Mouse (Mus musculus) liver, embryonic 18 days (tissue): ENCODE results near the gene Elob. TPM values are rescaled to one million over a fixed set of nuclear protein-coding genes. Genes with fewer than 3 reads are reported as not detected.

ENCODE experiments used
- polyA plus RNA-seq: library from polyadenylated mRNA; depleted of rRNA; stranded (reverse); fragments of >200 nt; gene quantifications from 2 replicates; pipeline ENCODE4 v1.2.3, GENCODE M21; 2012; rRNA removed

Elob gene
- 283 and 284 TPM in 2 replicates for polyA plus RNA-seq

GRCm38 (mm10) chr17:23829064-23829619 lies at the start of gene Elob:
TSS of gene Elob (minus strand) at chr17:23829136.

DNA sequence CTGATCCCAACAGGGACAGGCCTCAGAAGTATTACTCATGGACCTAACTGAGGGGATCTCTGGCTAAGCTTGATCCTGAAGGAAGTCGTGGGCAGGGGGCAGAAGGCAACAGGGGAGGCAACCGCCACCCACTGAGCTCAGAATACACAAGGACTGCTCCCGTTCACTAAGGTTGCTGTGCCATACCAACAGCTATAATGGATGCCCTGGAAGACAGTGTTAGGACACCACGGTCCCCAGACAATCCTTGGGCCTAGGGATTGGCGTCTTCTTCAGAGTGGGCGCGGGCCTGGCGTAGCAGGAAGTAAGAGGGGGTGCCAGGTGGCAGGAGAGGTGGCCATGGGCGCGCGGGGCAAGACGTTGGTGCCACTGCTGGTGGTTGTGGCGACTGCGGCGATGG lies 38.8 kb upstream of the Elob start, which contains the start of gene Prss21:
Gene Prss21 (plus strand): TSS at position 301 of the 400 bp plus-strand sequence.

GRCm38 (mm10) chr17:23843812-23844273 lies 14.9 kb upstream of the Elob start, which contains the start of the genes Prss32 and Prss41:
TSS of gene Prss32 (plus strand) at chr17:23843855.
TSS of gene Prss41 (minus strand) at chr17:23844172.

DNA sequence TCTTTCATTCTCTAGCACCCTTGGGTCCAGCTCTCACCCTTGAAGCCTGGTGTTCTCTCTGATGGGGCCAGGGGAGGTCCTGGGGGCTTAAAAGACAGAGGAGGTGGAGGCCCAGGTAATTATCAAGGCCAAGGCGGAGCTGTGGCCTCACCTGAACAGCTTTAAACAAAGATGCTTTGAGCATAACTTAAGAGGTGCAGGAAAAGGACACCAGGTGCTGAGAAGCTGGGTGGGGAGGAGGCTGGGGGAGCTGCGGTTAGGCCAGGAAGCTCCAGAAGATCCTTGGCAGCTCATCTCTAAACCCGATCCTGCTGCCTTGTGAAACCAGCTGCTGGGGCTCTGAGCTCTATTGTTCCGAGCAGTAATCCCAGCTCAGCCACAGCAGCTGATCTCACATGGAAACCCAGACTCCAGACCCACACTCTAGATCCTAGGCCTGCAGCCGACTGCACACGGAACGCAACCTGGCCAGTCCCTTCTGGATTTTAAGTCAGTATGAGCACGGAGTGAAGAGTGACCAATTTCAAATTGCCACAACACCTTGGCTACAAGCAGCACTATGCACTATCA lies 7.2 kb upstream of the Elob start, which contains the start of gene Prss33:
Gene Prss33 (minus strand): TSS at position 51 of the 570 bp plus-strand sequence.

GRCm38 (mm10) chr17:23790269-23791078 lies 38.5 kb downstream of the Elob start, which contains the start of gene Srrm2:
TSS of gene Srrm2 (plus strand) at chr17:23790532.

GRCm38 (mm10) chr17:23785561-23786471 lies 43.1 kb downstream of the Elob start, which contains the start of gene Flywch2:
TSS of gene Flywch2 (minus strand) at chr17:23786081.

Other genes starting within 250 kb of the Elob start
- 2.8 and 3.6 TPM in 2 replicates for gene Zfp13, start 229.6 kb downstream of the Elob start, polyA plus RNA-seq
- gene Zscan10, start 228.3 kb downstream of the Elob start, polyA plus RNA-seq, result 0.02 TPM in 1 of 2 replicates, not detected in the other
- 1.1 and 1.3 TPM in 2 replicates for gene Mmp25, start 183.9 kb downstream of the Elob start, polyA plus RNA-seq
- 0.07 and 0.11 TPM in 2 replicates for gene Bicdl2, start 168.6 kb downstream of the Elob start, polyA plus RNA-seq
- gene Hcfc1r1, start 155.5 kb downstream of the Elob start, polyA plus RNA-seq, result 15.2 and 19.3 TPM in 2 replicates
- gene Thoc6, start 155.3 kb downstream of the Elob start, polyA plus RNA-seq, result 12.8 and 12.9 TPM in 2 replicates
- gene Tnfrsf12a, start 151.7 kb downstream of the Elob start, polyA plus RNA-seq, result 4.9 TPM in 2 replicates
- 2.8 and 3.0 TPM in 2 replicates for gene Cldn6, start 149.9 kb downstream of the Elob start, polyA plus RNA-seq
- gene Cldn9, start 145.1 kb downstream of the Elob start, polyA plus RNA-seq, result 0.05 TPM in 2 replicates
- 0.02 and 0.05 TPM in 2 replicates for gene 1520401A03Rik, start 106.4 kb downstream of the Elob start, polyA plus RNA-seq
- 15.3 and 19.6 TPM in 2 replicates for gene Pkmyt1, start 102.8 kb downstream of the Elob start, polyA plus RNA-seq
- gene Paqr4, start 88.3 kb downstream of the Elob start, polyA plus RNA-seq, result 2.7 and 3.4 TPM in 2 replicates
- gene Kremen2, start 83.3 kb downstream of the Elob start, polyA plus RNA-seq, result not detected in 2 replicates
- 5.5 and 5.8 TPM in 2 replicates for gene Flywch1, start 57.5 kb downstream of the Elob start, polyA plus RNA-seq
- gene Flywch2, start 43.1 kb downstream of the Elob start, polyA plus RNA-seq, result 1.1 and 1.3 TPM in 2 replicates
- gene Srrm2, start 38.6 kb downstream of the Elob start, polyA plus RNA-seq, result 98.2 and 129 TPM in 2 replicates
- not detected in 2 replicates for gene Prss33, start 6.9 kb upstream of the Elob start, polyA plus RNA-seq
- gene Prss32, start 14.7 kb upstream of the Elob start, polyA plus RNA-seq, result not detected in 2 replicates
- gene Prss41, start 15.0 kb upstream of the Elob start, polyA plus RNA-seq, result 0.14 and 0.19 TPM in 2 replicates
- gene Prss21, start 38.9 kb upstream of the Elob start, polyA plus RNA-seq, result not detected in 2 replicates
- gene Dcpp1, start 51.7 kb upstream of the Elob start, polyA plus RNA-seq, result not detected in 2 replicates
- not detected in 2 replicates for gene Dcpp2, start 51.7 kb upstream of the Elob start, polyA plus RNA-seq
- gene Dcpp3, start 88.3 kb upstream of the Elob start, polyA plus RNA-seq, result not detected in 2 replicates
- not detected in 2 replicates for gene Sbp, start 112.5 kb upstream of the Elob start, polyA plus RNA-seq
- not detected in 2 replicates for gene Sbpl, start 126.1 kb upstream of the Elob start, polyA plus RNA-seq
- gene Prss30, start 151.4 kb upstream of the Elob start, polyA plus RNA-seq, result 0.14 and 0.16 TPM in 2 replicates
- gene Prss22, start 169.0 kb upstream of the Elob start, polyA plus RNA-seq, result not detected in 2 replicates
- not detected in 2 replicates for gene Prss27, start 209.0 kb upstream of the Elob start, polyA plus RNA-seq
- 7.4 and 7.8 TPM in 2 replicates for gene Kctd5, start 244.3 kb upstream of the Elob start, polyA plus RNA-seq